Mouse (Mus musculus): ENCODE results near the gene Vps18.

The Vps18 gene

GRCm38 (mm10) chr2:119321771-119322586, 33.4 kb downstream of the Vps18 start:
- no peak for DNase-seq (ENCODE audit: low read depth, low spot score)

GRCm38 (mm10) chr2:119322587-119323300, 34.2 kb downstream of the Vps18 start:
- DNase-seq (ENCODE audit: low read depth, low spot score), result no peak

GRCm38 (mm10) chr2:119323866-119324575, 35.5 kb downstream of the Vps18 start:
- DNase-seq (ENCODE audit: low read depth, low spot score), result no peak

DNA sequence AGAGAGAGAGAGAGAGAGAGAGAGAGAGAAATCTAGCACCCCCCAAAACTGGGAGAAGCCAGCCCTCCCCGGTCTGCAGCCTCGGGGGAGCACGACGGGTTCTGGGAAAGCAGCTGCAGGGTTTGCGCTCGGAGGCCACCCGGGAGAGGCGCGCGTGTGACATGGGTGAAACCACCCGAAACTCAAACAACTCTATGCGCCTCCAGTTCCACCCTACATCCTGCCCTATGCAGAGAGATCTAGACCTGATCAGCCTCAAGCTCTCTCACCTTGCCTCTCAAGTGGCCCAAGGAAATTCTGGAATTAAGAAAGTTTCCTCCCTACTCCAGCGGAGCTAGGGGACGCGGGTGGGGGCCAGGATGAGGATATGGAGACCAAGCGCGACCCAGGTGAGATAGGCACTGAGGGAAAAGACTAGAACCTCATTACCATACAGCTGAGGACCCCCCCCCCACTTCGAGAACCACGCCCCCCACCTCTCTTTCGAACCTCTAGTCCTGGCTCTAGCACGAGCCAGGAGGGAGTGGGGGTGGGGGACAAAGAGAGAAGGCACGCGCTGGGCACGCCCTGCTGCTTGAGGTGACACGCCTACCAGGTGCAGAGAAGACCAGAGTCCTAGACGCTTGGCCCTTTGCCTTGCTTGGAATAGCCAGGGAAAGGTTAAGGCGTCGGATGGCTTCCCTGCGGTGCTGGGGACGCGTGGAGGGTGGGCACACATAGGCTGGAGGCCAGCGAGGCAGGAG, 36.2 kb downstream of the Vps18 start:
- DNase-seq (ENCODE audit: low read depth, low spot score), result no peak

DNA sequence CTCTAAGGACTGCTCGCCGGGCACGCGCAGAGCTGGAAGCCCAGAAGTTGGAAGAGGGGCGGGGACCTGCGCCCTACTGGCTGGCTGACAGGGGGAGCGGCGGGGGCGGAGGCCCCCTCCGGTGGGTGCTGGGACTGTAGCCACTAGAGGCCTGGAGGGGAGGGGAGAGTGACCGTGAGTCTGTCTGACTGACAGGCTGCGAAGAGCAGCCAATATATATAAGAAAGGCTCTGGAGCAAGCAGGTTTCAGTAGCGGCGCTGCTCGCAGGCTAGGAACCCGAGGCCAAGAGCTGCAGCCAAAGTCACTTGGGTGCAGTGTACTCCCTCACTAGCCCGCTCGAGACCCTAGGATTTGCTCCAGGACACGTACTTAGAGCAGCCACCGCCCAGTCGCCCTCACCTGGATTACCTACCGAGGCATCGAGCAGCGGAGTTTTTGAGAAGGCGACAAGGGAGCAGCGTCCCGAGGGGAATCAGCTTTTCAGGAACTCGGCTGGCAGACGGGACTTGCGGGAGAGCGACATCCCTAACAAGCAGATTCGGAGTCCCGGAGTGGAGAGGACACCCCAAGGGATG, 37.1 kb downstream of the Vps18 start, which contains the start of gene Dll4:
Gene Dll4, plus strand, starts transcription at position 217 of the 576 bp plus-strand sequence.
- no peak for DNase-seq (ENCODE audit: low read depth, low spot score)

- no peak for DNase-seq (ENCODE audit: low read depth, low spot score)
These were observed 37.9 kb downstream of the Vps18 start for GRCm38 (mm10) chr2:119326161-119327101.

GRCm38 (mm10) chr2:119327102-119327480, 38.6 kb downstream of the Vps18 start:
- no peak for DNase-seq (ENCODE audit: low read depth, low spot score)

DNA sequence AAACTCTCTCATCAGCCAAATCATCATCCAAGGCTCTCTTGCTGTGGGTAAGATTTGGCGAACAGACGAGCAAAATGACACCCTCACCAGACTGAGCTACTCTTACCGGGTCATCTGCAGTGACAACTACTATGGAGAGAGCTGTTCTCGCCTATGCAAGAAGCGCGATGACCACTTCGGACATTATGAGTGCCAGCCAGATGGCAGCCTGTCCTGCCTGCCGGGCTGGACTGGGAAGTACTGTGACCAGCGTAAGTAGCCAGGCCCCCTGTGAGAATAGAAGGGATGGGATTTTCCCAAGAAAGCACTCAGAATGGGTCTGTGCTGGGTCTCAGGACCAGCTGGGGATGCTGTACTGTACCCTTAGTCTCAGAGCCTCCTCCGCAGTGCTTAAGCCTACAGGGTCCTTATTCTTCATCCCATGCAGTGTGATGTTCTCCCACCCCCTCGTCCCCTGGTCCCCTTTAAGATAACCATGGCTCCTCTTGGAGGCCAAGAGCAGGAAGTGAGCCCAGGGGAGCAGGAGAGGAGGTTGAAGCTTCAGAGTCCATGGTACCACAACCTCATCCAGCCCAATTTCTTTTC, 39.5 kb downstream of the Vps18 start:
- DNase-seq (ENCODE audit: low read depth, low spot score), result no peak

DNA sequence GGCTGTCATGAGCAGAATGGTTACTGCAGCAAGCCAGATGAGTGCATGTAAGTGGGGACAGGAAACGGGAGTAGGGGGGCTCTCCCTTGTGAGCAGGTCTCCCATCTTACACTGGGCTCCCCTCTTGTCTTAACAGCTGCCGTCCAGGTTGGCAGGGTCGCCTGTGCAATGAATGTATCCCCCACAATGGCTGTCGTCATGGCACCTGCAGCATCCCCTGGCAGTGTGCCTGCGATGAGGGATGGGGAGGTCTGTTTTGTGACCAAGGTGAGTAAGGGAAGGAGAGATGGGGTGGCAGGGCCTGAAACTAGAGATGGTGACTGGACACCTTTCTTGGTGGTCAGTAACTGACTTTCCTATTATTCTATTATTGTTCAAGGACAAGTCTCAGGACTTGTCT, 40.0 kb downstream of the Vps18 start:
- DNase-seq (ENCODE audit: low read depth, low spot score), result no peak

DNA sequence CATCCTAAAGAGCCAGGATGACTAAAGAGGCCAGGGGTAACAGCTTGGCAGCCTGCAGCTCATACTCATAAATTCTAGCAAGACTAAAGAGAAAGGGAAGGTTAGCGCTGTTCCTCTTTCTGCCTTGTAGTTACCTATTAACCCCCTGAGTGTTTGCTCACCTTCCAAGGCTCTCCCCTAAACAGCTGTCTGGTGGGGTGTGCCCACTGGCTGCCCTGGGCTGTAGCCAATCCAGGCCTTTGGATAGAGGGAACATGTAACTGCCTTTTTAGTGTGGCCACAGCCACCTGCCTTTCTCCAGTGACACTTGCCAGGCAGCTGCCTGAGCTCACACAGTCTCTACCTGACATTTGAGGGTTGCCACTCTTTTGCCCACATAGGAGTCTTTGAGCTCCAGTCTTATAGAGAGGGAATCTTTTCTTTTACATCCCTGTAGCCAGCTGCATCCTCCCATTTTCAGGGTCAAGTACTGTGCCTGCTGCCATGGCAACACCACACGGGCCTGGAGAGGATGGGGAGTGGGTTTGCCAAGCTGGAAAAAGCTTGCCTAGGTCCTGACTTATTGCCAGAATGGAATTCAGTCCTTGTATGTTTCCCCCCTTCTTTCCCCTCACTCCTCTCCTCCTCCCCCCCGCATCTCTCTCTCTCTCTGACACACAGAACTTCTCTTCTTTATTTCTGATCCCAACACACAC, 40.7 kb downstream of the Vps18 start:
- no peak for DNase-seq (ENCODE audit: low read depth, low spot score)

DNA sequence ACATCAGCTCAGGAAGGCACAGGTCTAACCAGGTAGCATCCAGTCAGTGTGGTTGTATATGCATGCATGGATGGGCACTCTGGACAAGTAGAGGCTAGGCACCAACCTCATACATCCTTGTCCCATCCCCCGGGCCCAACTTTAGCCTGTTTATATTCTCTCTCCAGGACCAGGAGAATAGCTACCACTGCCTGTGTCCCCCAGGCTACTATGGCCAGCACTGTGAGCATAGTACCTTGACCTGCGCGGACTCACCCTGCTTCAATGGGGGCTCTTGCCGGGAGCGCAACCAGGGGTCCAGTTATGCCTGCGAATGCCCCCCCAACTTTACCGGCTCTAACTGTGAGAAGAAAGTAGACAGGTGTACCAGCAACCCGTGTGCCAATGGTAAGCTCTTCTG, 42.3 kb downstream of the Vps18 start:
- no peak for DNase-seq (ENCODE audit: low read depth, low spot score)

- no peak for DNase-seq (ENCODE audit: low read depth, low spot score)
These were observed 43.7 kb downstream of the Vps18 start for GRCm38 (mm10) chr2:119332177-119332661.

DNA sequence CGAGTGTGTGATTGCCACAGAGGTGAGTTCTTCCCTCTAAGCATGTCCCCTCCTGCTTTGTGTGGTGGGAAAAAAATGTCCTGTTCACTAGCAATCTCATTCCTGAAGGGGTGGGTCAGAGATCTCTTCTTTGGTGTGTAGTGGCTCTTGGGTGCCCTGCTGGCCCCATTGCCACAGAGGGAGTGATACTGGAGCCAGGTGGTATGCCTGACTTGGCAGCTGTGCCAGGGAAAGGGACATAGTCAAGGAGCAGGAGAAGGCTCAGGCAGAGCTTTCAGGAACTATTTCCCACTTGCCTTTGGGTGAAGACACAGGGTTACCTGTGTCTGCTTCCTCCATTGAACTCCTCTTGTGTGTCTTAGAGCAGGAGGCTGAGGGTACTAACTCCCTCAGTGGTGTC, 45.6 kb downstream of the Vps18 start:
- no peak for DNase-seq (ENCODE audit: low read depth, low spot score)

DNA sequence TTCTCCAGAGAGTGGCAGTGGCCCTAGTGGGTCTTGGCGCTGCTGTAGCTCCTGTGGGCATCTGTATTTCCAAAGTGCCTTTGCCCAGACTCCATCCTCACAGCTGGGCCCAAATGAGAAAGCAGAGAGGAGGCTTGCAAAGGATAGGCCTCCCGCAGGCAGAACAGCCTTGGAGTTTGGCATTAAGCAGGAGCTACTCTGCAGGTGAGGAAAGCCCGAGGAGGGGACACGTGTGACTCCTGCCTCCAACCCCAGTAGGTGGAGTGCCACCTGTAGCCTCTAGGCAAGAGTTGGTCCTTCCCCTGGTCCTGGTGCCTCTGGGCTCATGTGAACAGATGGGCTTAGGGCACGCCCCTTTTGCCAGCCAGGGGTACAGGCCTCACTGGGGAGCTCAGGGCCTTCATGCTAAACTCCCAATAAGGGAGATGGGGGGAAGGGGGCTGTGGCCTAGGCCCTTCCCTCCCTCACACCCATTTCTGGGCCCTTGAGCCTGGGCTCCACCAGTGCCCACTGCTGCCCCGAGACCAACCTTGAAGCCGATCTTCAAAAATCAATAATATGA, 46.5 kb downstream of the Vps18 start:
- DNase-seq (ENCODE audit: low read depth, low spot score), result no peak

GRCm38 (mm10) chr2:119335535-119335934, 47.0 kb downstream of the Vps18 start:
- no peak for DNase-seq (ENCODE audit: low read depth, low spot score)

GRCm38 (mm10) chr2:119336002-119336401, 47.5 kb downstream of the Vps18 start:
- DNase-seq (ENCODE audit: low read depth, low spot score), result no peak

GRCm38 (mm10) chr2:119336470-119336869, 47.9 kb downstream of the Vps18 start:
- DNase-seq (ENCODE audit: low read depth, low spot score), result no peak

DNA sequence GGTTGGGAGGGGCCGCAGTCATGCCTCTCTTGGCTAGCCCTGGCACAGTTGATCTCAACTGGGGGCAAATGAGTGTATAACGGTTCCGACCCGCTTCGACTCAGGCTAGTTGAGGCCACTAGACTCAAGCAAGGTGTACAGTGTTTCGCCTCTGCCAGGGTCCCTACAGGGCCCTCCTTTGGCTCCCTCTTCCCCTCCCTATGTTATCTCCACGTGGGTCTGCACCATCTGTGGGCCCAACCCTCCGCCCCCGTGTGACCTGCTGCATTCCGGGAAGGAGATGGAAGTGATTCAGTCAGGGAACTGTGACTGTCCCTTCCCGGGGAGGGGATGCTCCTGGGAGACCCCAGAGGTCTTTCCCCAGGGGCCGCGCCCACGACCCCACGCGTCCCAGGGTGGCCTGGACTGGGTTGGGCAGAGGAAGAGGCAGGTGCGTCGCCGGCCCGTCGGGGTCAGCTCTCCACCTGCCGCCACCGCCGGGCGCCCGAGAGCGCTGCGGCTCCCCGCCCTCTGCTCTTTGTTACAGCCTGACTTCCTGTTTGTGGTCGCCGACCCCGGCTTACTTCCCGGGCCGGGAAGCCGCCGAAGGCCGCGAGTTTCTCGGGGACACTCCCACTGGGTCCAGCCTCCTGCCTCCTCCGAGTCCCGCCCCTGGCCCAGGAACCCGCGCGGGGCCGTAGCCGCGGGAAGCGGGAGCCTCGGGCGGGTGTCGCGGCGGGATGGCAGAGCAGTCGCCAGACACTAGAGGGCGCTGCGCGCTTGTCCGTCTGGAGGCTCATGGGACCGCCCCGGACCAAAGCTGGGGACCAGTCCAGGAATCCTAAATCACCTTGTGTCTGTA, 49.1 kb downstream of the Vps18 start:
- peak; percentile 55 for DNase-seq (ENCODE audit: low read depth, low spot score)

Measured in c-Kit-negative CD71-positive TER-119-positive erythroid progenitor cells, embryonic 14.5 days (primary cell).